Mouse (Mus musculus): ENCODE data around the gene Gm3020.
"Not testable (repeated sequence)": the region's sequence is repeated elsewhere in the genome, so short reads cannot be mapped to it uniquely, and the experiment has no call there.

Gene Gm3020

GRCm38 (mm10) chr14:3651730-3652129 is at the start of gene Gm3020:
TSS of gene Gm3020 (plus strand) at chr14:3652030.
- not testable (repeated sequence) for DNase-seq (ENCODE audit: low read depth, low spot score); H3K27me3 ChIP-seq (ENCODE audit: control insufficient read depth, insufficient read depth, low read length, poor library complexity, severe bottlenecking); H3K36me3 ChIP-seq (ENCODE audit: control insufficient read depth, insufficient read depth, low read length, poor library complexity, severe bottlenecking)

- H3K27me3 ChIP-seq (ENCODE audit: control insufficient read depth, insufficient read depth, low read length, poor library complexity, severe bottlenecking); DNase-seq (ENCODE audit: low read depth, low spot score); H3K36me3 ChIP-seq (ENCODE audit: control insufficient read depth, insufficient read depth, low read length, poor library complexity, severe bottlenecking): not testable (repeated sequence)
Observed at GRCm38 (mm10) chr14:3634212-3634611, 17.6 kb upstream of the Gm3020 start, which contains the start of gene Gm3012. TSS of gene Gm3012 (plus strand) at chr14:3634512.

- not testable (repeated sequence) for H3K27me3 ChIP-seq (ENCODE audit: control insufficient read depth, insufficient read depth, low read length, poor library complexity, severe bottlenecking); DNase-seq (ENCODE audit: low read depth, low spot score); H3K36me3 ChIP-seq (ENCODE audit: control insufficient read depth, insufficient read depth, low read length, poor library complexity, severe bottlenecking)
Observed at GRCm38 (mm10) chr14:3688483-3688882, 36.7 kb downstream of the Gm3020 start, which contains the start of gene Gm3043. TSS of gene Gm3043 (plus strand) at chr14:3688783.

Data from splenic B cell, adult 2 months (primary cell).